16 mouse cellular contexts compared by ENCODE assay signal in genomic region chr3:100850468-100850867, GRCm38 (mm10). TPM values are rescaled to one million over a fixed set of nuclear protein-coding genes. Genes with fewer than 3 reads are reported as not detected.
"Had no signal": no experiment of that assay in that cellular context is flagged by ENCODE, and none has a peak within 500 bp of the region (broad histone marks: within the 10 kb centered on the region; RNA-seq: fewer than 3 reads in every experiment).

No protein-coding gene starts in this region.

- H3K4me3 ChIP-seq: limb, embryonic 12.5 days; liver, embryonic 13.5 days; lung, embryonic 15.5 days; megakaryocyte, embryonic 14.5 days; midbrain, embryonic 15.5 days; neural tube, embryonic 13.5 days; stomach, embryonic 15.5 days had no signal

- H3K27ac ChIP-seq: limb, embryonic 12.5 days; liver, embryonic 13.5 days; lung, embryonic 15.5 days; macrophage; midbrain, embryonic 15.5 days; neural tube, embryonic 13.5 days; stomach, embryonic 15.5 days had no signal

- DNase-seq: kidney, postnatal 25 days; liver; liver, embryonic 13.5 days; liver, postnatal 0 days; lung, postnatal 14 days; right cerebral cortex, postnatal 14 days; thymus, adult 2 months; thymus, postnatal 25 days had no signal

RNA-seq across cellular contexts. Expression of gene Vtcn1, which starts 25.2 kb away (rescaled TPM):
- total RNA-seq: layer of hippocampus, postnatal 25 days had no signal
